Mouse (Mus musculus): ENCODE measurements around the gene Bbs5.
"Not testable (repeated sequence)": the region's sequence is repeated elsewhere in the genome, so short reads cannot be mapped to it uniquely, and the experiment has no call there.

Gene Bbs5

DNA sequence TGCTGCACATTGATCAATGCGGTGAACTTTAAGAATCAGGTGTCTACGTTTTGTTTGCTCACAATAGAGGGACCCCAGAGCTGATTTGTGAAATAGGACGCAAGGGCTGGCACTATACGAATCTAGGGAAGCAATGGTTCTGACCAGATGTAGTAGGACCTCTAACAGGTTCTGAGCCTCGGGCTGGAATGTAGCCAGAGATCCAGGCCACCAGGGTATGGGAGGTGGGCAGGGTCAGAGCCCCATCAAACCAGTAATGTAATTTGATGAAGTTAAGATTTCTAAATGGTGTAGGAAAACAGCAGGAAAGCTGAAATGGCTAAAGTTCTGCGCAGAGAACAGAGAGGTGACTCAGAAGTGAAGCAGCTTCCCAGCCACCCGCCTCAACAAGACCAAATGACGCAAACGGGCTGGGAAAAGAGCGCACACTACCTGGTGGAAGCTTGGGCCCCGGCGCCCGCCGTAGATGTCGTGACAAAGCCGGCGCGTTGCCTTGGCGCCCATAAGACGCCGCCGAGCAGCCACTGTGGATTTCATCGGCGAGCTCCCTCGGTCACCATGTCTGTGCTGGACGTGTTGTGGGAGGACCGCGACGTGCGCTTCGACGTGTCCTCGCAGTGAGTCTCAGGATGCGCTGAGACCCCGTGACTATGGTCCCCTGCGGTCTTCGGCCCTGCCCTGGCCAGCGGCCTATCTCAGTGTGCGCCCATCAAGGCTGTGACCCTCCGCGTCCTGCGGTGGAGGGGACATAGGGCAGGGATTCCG, at the start of gene Bbs5:
Gene Bbs5 (plus strand): TSS at position 446 of the 765 bp plus-strand sequence.
- peak; percentile 93 for DNase-seq

DNA sequence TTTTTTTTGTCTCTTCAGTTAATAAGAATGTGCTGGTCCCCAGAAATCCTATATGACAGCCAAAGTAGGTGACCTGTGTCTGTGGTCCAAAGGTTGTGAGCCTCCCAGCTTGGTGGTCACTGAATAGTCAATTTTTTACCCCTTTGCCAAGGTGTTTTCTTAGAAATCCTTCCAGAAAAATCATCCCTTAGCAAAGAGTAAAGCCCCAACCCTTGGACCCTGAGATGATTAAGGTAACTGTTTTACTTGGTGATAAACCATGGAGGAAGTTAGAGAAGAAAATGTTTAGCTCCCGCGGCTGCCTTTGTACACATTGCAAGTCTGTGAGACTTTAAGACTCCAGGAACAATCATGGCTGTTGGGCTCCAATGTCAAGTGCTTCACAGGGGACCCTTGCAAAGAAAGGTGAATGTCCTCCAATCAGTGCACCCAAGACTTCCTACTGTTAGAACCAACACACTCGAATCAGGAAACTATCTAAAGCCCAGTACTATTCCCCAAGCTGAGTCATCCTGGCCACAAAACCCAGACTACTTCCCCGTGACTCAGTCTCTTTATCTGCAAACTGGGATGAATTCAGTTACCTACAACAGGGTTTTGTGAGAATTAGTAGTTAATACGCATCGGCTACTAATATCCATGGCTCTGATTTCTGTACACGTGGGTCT, 43.1 kb upstream of the Bbs5 start:
- no peak for DNase-seq

DNA sequence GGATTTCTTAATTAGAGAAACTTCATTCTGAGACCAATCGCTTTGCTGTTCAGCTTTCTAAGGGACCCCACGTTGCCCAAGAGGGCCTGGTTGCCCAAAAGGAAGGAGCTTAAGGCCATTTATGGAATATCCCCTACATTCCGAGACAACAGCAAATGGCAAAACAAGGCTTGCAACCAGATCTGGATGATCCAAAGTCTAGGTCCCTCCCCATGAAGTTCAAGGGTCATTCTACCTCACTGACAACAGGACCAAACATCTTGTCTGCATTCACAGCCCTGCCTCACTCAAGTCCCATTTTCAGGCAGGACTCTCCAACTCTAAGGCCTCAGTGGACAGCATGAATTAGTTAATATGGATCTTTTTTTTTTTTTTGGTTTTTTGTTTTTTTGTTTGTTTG, 40.4 kb upstream of the Bbs5 start:
- no peak for DNase-seq

DNA sequence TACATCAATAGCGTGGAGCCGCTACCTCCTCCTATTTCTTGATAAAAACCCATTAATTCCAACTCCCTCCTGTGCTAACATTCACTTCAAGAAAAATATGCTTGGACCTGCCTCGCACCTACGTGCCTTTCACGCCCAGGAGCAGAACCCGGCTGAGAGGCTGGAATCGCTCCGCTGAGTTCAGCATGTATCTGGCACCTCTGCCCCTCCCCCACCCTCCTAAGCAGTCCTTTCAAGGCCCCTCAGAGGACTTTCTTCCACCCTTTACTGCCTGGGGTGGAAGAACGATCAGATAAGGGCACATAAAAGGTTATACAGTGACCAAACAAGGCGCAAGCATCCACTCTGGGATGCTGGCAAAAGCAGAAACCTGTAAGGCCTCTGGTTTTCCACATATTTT, 34.7 kb upstream of the Bbs5 start:
- no peak for DNase-seq

DNA sequence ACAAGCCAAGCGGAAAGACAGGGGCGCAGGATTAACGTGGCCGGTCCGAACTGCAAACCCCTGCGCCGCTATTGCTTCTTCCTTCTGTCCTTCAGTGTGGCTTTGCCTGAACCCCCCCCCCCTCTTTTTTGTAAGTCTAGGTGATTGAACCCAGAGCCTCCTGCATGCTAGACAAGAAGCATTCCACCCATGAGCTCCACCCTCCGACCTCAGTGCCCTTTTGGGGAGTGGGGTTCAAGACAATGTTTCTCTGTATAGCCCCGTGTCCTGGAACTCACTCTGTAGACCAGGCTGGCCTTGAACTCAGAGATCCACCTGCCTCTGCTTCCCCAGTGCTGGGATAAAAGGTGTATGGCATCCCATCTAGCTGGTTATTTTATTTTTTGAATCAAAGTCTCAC, 34.3 kb upstream of the Bbs5 start:
- no peak for DNase-seq

DNA sequence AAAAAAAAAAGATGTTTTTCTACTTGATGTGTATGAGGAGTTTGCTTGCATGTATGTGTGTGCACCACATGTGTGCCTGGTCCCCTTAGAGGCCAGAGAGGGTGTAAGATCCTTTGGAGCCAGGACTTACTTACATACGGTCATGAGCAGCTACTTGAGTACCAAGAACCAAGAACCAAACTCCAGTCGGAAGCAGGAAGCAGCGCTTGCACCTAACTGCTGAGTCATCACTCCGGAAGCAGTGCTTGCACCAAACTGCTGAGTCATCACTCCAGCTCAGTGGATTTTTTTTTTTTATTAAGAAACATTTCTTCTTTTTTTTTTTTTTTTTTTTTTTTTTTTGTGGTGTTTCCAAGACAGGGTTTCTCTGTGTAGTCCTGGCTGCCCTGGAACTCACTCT, 33.7 kb upstream of the Bbs5 start:
- DNase-seq, result peak; percentile 25

DNA sequence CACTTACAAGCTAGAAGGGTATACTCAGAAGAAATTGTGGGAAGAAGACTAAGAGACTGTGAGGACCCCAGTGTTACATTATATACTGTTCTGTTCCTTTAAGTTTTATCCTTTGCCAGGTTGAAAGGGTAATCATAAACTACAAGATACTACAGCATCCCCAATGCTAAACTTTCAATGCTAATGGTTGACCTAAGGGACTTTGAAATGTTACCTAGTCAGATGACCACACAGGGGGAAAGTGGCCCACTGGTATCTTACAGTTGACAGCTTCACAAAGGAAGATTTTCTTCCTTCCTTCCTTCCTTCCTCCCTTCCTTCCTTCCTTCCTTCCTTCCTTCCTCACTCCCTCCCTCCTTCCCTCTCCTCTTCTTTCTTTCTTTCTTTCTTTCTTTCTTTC, 28.6 kb upstream of the Bbs5 start:
- no peak for DNase-seq

DNA sequence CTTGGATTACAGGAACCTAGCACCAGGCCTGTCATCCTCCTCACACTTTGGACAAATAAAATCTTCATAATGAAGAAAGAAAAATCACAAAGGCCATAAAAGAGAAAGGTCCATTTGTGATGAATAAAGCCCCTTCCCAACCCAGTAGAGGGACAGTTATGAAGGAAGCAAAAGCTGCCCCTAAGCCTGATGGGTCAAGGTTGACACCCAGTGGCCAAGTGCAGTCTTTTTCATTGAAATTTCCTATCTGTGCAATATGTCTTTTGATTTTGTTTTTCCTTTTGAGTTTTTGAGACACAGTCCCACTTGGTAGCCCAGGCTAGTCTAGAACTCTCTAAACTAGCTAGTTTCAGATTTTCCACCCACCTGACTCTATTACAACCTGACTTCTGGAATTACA, 27.7 kb upstream of the Bbs5 start:
- DNase-seq, result no peak

DNA sequence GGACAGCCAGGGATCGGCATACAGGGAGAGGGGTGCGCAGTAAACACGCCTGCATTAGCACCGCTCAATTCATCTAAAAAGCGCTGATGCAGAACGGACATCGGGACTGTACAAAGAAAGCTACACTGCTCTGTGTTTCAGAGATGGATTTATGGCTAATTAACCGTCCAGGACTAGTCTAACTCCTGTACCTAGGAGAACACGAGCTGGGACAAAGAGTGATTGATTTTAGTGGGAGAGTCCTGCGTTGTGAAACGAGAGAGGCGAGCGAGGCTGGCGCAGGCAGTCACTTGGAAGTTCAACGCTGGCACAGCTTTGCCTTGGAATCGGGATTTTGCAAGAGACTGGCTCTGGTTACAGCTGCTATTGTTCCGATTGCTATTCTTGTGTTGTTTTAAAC, 17.8 kb upstream of the Bbs5 start:
- DNase-seq, result no peak

DNA sequence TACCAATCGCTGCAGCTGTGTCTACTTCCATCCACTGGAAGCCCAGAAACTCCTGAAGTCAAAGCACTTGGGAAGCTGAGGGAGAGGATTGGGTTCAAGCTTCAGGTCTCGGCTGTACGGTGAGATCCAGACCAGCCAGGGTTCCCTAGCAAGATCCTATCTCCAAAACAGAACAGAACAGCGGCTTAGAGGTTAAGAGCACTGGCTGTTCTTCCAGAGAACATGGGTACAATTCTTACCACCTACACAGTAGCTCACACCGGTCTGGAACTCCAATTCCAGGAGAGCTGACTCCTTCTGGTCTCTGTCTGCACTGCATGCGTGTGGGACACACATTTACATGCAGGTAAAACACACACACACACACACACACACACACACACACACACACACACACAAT, 17.1 kb upstream of the Bbs5 start:
- DNase-seq, result no peak

DNA sequence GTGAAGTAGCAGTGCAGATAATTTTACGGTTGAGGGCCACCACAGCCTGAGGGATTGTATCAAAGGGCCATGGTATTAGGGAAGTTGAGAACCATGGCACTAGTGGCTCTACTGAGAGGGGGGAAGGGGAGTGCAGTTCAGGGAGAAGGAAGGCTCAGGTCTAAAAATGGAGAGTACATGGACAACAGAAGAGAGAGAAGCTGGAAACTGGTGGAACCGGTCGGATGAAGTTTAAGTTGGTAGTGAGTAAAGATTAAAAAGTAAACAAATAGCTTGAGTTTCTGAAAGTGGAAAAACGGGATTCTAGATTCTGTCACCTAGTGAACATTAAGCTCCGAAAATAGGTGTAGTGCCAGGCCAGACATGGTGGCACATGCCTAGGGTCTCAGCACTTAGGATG, 16.2 kb upstream of the Bbs5 start:
- peak; percentile 59 for DNase-seq

DNA sequence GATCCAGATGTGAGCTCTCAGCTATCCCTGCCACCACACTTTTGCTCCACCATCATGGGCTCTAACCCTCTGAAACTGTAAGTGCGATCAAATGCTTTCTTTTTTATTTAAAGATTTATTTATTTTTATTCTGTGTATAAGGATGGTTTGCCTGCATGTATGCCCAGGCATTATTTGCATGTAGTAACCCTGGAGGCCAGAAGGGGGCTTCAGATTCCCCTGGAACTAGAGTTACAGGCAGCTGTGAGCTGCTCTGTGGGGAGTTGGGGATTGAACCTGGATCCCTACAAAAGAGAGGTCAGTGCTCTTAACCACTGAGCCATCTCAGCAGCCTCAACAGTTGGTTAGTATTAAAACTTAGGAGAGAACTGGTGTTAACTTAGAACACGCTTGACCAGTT, 15.5 kb upstream of the Bbs5 start:
- DNase-seq, result peak; percentile 22

DNA sequence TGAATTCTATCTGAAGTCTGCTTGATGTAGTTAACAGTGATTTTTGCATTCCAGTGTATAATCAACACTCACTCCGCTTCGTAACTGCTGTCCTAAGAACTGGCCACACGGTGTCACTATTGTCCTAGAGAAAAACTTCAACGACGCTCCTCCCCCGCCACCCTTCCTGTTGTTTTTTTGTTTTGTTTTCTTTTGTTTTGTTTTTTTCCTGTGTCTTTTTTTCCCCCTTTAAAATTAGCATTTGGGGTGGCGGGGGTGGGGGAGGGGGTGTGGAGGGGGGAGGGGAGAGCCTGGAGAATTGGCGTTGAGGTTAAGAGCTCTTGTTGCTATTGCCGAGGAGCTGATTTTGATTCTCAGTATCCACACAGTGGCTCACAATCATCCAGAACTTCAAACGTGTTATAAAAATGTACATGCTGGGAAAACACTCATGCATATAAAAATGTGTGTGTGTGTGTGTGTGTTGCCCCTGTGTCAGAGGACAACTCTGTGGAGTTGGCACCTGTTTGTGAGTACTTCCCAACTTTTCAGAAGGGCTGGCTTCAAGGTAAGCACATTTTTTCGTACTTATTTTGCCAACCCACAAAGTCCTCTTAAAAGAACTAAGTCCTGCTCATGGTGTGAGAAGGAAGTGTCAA, 11.8 kb upstream of the Bbs5 start:
- peak; percentile 73 for DNase-seq

DNA sequence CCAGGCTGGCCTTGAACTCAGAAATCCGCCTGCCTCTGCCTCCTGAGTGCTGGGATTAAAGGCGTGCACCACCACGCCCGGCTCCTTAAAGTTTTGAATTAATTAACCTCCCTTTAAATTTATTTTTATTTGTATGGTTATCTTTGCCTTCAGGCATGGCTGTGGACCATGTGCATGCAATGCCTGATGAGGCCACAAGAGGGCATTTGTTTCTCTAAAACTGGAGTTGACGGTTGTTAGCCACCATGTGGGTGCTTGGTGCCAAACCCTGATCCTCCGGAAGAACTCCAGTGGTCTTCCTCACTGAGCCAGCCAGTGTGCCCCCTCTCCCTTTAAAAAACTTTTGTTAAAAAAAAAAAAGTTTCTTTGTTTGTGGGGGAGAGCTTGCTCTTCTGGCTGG, 11.2 kb upstream of the Bbs5 start:
- peak; percentile 73 for DNase-seq

DNA sequence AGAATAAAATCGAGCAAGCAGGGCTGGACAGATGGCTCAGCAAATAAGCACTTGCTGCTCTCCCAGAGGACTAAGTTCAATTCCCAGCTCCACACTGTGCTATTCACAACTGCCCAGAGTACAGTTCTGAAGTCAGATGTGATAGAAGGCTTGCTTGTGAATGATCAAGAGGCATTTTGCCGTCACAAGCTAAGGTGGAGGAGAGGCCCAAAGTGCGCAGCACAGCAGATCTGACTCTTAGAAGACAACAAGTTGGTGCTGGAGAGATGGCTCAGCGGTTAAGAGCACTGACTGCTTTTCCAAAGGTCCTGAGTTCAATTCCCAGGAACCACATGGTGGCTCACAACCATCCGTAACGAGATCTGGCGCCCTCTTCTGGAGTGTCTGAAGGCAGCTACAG, 9.0 kb upstream of the Bbs5 start:
- not testable (repeated sequence) for DNase-seq

DNA sequence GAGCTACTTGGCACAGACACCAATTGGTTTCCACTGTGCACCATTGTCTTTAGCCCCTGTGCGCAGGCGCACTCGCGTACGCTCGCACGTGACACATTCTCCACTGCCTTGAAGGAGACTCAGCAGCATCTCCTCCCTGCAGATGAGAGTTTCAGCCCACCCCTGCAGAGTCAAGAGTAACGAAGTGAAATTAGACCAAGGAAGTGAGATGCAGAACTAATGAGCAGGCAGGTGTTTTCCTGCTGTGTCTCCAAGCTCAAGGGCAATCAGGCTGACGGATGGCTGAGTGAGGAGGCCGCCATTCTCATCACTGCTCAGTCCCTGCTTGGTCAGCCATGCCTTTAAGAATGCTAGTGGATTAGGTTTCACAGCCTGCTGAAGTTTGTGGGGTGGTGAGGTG, 6.9 kb upstream of the Bbs5 start:
- no peak for DNase-seq

DNA sequence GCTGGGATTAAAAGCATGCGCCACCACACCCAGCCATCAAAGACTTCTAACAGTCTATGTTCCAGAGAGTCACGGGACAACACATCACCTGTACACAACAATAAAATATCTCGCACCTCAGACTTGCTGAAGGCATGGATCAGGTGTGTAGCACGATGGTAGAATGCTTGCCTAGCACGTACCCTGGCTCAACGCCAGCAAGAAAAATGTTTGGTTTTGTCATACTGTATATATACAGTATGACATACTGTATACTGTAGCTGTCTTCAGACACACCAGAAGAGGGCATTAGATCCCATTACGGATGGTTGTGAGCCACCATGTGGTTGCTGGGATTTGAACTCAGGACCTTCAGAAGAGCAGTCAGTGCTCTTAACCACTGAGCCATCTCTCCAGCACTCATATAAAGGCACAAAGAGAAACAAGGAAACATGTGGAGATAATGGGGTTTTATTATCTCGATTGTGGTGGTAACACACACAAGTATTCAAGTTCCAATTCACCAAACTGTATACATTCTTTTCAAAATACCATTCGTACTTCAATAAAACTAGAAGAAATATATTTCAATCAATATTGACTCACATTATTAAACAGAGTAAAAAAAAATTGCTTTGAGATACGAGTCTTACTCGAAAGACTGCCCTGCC, 1.9 kb upstream of the Bbs5 start:
- DNase-seq, result no peak

DNA sequence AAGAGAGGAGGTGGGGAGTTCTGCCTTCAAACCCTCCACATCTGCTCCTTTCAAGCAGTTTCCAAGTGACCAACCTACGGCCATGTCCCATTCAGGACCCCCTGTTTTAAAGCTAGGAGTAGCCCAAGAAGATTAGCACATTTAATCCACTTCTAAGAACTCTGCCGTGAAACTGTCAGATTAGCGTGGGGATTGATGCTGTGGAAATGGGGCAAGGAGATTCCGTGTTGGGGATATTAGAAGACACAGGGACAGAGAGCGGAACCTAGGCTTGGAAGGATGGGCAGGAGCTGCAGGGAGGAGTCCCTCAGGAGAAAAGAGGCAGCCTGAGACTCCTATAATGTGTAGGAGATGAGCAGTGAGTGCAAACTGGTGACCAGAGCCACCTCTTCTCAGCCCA, 2.7 kb downstream of the Bbs5 start:
- DNase-seq, result no peak

DNA sequence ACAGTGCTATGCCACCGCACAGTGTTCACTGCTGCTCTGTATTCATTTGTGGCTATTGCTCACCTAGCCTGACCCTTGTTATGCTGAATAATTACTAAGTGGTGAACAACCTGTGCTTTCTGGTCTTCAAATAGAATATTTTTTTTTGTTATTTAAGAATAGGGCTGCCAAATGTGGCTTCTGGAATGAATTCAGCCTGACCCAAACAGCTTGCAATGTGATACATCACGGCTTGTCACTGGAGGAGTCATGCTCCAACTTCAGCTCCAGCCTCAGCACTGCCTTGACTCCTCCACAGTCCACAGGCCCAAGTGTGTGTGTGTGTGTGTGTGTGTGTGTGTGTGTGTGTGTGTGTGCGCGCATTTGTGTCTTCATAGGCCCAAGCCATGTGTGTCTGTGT, 12.4 kb downstream of the Bbs5 start:
- DNase-seq, result no peak

DNA sequence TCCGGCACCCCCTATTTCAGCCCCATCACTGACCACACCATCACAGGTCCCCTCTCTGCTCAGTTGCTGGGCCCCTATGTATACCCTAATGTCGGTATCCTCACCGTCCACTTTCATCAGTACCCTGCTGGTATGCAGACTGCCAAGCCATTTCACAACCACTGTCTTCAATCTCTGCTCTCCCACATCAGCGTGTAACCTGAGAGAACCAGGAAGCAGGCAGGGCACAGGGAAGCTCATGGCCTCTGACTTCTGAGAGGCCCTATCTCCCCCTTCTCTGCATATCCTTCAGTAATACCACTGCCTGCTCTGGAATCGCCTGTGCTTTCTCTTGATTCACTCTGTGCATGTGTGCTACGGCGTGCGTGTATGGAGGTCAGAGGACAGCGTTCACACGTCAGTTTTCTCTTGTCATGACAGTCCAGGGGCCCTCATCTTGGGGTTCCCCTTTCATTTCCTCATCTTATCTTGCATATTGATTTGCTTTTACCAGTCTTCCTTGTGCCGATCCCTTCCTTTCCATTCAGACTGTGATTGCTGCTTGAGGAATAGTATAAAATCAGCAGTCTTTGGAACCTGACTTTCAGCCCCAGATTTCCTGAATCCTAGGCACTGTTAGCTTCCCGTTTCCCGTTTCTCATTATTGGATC, 17.0 kb downstream of the Bbs5 start:
- DNase-seq, result no peak

DNA sequence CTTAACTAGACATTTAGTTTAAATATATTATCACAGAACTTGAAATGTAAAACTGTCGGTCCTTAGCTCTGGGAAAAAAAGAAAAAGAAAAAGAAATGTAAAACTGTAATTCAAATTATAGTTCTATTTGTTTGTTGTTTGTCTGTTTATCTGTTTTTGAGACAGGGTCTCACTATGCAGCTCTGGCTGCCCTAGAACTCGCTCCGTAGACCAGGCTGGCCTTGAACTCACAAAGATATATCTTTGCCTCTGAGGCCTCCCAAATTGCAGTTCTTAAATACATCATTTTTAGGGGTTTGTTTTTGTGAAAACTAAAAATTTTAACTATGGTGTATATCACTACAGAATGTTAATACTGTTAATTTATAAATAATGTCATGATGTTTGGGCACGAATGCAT, 20.7 kb downstream of the Bbs5 start:
- no peak for DNase-seq

DNA sequence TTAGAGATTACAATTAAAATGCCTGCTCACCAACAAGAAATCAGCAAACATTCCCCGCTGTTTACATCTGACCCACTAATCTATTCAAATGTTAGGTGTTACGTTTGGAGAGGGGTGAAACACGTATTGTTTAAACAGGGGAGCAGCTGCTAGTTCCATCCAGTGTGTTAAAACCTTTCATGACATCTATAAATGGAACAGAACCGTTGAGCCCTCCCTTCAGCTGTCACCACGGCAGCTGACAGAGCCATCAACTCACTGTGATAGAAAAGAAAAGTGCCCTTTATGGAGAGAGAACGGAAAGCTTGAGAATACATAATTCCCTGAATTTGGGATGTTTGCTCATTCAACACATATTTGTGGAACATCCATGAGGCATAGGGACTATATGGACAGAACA, 21.4 kb downstream of the Bbs5 start:
- DNase-seq, result no peak

DNA sequence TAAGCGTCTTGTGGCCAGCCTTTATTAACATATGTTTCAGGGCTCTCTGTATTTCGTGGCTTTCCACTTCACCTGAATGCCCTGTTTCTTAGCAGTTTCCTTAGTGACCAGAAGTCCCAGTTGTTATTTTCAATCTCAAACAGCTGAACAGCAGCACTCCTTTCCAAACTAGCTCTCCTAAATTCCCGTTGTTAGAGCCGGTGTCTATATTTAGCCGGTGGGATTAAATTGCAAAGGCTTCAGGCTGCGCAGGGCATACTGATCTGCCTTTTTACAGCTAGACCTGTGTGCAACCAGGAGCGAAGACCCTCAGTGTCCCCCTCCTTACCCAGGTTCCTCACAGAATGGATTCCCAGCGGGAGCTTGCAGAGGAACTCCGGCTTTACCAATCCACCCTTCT, 22.9 kb downstream of the Bbs5 start, which contains the start of gene Klhl41:
Gene Klhl41 (plus strand): TSS at position 268 of the 400 bp plus-strand sequence.
- no peak for DNase-seq

Measured in lung, postnatal 10 days (tissue).